Mouse (Mus musculus) MEL (cell line): ENCODE data around the gene Axdnd1. TPM values are rescaled to one million over a fixed set of nuclear protein-coding genes. Genes with fewer than 3 reads are reported as not detected.

Experiments
- DNase-seq: peaks from one replicate; pipeline ENCODE4 v3.0.0; 2011; ENCODE audit warnings: low read depth, low spot score
- H3K27ac ChIP-seq: 2 replicates; pipeline ENCODE4 v1.5.1; 2012; ENCODE audit warnings: low read depth, mild to moderate bottlenecking, control low read depth, low read length, moderate library complexity; ENCODE audit not compliant: control insufficient read depth
- H3K27me3 ChIP-seq, 2 experiments: fragments of 150-350 bp in 1 of 2; sonication (generic) in 1 of 2; 2 replicates each; pipeline ENCODE4 v1.6.1; 2012; ENCODE audit warnings: low read length in 2 of 2, mild to moderate bottlenecking in 2 of 2, improper control_type of control experiment in 1 of 2, moderate library complexity in 1 of 2; ENCODE audit not compliant: insufficient read depth in 2 of 2, control insufficient read depth in 1 of 2
- H3K36me3 ChIP-seq, 2 experiments: 2 replicates each; pipeline ENCODE4 v1.6.1; 2012 to 2014; ENCODE audit warnings: low read length in 2 of 2, improper control_type of control experiment in 1 of 2, inconsistent platforms in 1 of 2, mild to moderate bottlenecking in 1 of 2; ENCODE audit not compliant: insufficient read depth in 2 of 2, control insufficient read depth in 1 of 2
- H3K4me1 ChIP-seq, 2 experiments: fragments of 150-350 bp in 1 of 2; sonication (generic) in 1 of 2; 2 replicates each; pipeline ENCODE4 v1.6.1; 2012; ENCODE audit warnings: low read length in 2 of 2, improper control_type of control experiment in 1 of 2, mild to moderate bottlenecking in 1 of 2; ENCODE audit not compliant: insufficient read depth in 2 of 2, control insufficient read depth in 1 of 2
- H3K4me3 ChIP-seq, 2 experiments: fragments of 150-350 bp in 1 of 2; sonication (generic) in 1 of 2; 2 replicates each; pipeline ENCODE4 v1.5.1; 2012; ENCODE audit warnings: low read depth in 2 of 2, low read length in 2 of 2, mild to moderate bottlenecking in 2 of 2, moderate library complexity in 2 of 2, control low read depth in 1 of 2, improper control_type of control experiment in 1 of 2; ENCODE audit not compliant: control insufficient read depth in 1 of 2, insufficient read depth in 1 of 2
- H3K79me2 ChIP-seq: 2 replicates; pipeline ENCODE4 v1.6.1; 2012; ENCODE audit warnings: mild to moderate bottlenecking, low read length, moderate library complexity; ENCODE audit not compliant: control insufficient read depth, poor library complexity, insufficient read depth
- H3K9ac ChIP-seq: 2 replicates; pipeline ENCODE4 v1.6.1; 2012; ENCODE audit warnings: low read depth, mild to moderate bottlenecking, control low read depth, low read length, moderate library complexity; ENCODE audit not compliant: control insufficient read depth, poor library complexity, severe bottlenecking
- H3K9me3 ChIP-seq: fragments of 150-350 bp; sonication (generic); replicated peaks from 2 replicates; pipeline ENCODE4 v1.6.1; 2012; ENCODE audit warnings: mild to moderate bottlenecking, low read length, improper control_type of control experiment, moderate library complexity; ENCODE audit not compliant: insufficient read depth
- CHD1 ChIP-seq: IDR thresholded peaks from 2 replicates; pipeline ENCODE4 v1.6.1; 2012; ENCODE audit warnings: low read depth, mild to moderate bottlenecking, inconsistent platforms, low read length, improper control_type of control experiment
- CHD2 ChIP-seq: IDR thresholded peaks from 2 replicates; pipeline ENCODE4 v1.6.1; 2011; ENCODE audit warnings: low read length, improper control_type of control experiment
- CTCF ChIP-seq, 3 experiments: IDR thresholded peaks in 2 of 3; conservative IDR thresholded peaks in 1 of 3; 2 replicates each; pipeline ENCODE4 v1.5.1; 2011 to 2012; ENCODE audit warnings: low read length in 3 of 3, low read depth in 2 of 3, mild to moderate bottlenecking in 2 of 3, improper control_type of control experiment in 1 of 3, inconsistent platforms in 1 of 3, mixed read lengths in 1 of 3, moderate library complexity in 1 of 3; ENCODE audit not compliant: control insufficient read depth in 1 of 3, insufficient read depth in 1 of 3, poor library complexity in 1 of 3, severe bottlenecking in 1 of 3
- E2F4 ChIP-seq: IDR thresholded peaks from 2 replicates; pipeline ENCODE4 v1.6.1; 2011; ENCODE audit warnings: low read depth, low read length, improper control_type of control experiment, borderline replicate concordance
- ELF1 ChIP-seq: IDR thresholded peaks from 2 replicates; pipeline ENCODE4 v1.6.1; 2014; ENCODE audit warnings: low read depth, mild to moderate bottlenecking, inconsistent platforms, low read length, improper control_type of control experiment, moderate library complexity
- EP300 ChIP-seq, 2 experiments: IDR thresholded peaks; 2 replicates each; pipeline ENCODE4 v1.6.1; 2011; ENCODE audit warnings: improper control_type of control experiment in 2 of 2, low read length in 2 of 2, low read depth in 1 of 2, mild to moderate bottlenecking in 1 of 2
- GABPA ChIP-seq: IDR thresholded peaks from 2 replicates; pipeline ENCODE4 v1.6.1; 2012; ENCODE audit warnings: low read depth, mild to moderate bottlenecking, inconsistent platforms, low read length, improper control_type of control experiment, moderate library complexity
- GATA1 ChIP-seq: IDR thresholded peaks from 2 replicates; pipeline ENCODE4 v1.6.1; 2011; ENCODE audit warnings: low read depth, low read length, improper control_type of control experiment
- HCFC1 ChIP-seq: IDR thresholded peaks from 2 replicates; pipeline ENCODE4 v1.6.1; 2012; ENCODE audit warnings: low read depth, mild to moderate bottlenecking, inconsistent platforms, low read length, improper control_type of control experiment, moderate library complexity
- KAT2A ChIP-seq: conservative IDR thresholded peaks from 2 replicates; pipeline ENCODE4 v1.6.1; 2012; ENCODE audit warnings: low read depth, low read length, improper control_type of control experiment, inconsistent platforms
- MAFK ChIP-seq: IDR thresholded peaks from 2 replicates; pipeline ENCODE4 v1.6.1; 2011; ENCODE audit warnings: low read depth, mild to moderate bottlenecking, low read length, improper control_type of control experiment, borderline replicate concordance
- MAZ ChIP-seq: IDR thresholded peaks from 2 replicates; pipeline ENCODE4 v1.6.1; 2012; ENCODE audit warnings: low read depth, mild to moderate bottlenecking, inconsistent platforms, low read length, improper control_type of control experiment
- MXI1 ChIP-seq: IDR thresholded peaks from 2 replicates; pipeline ENCODE4 v1.6.1; 2011; ENCODE audit warnings: mild to moderate bottlenecking, low read depth, low read length, improper control_type of control experiment
- MYB ChIP-seq: IDR thresholded peaks from 2 replicates; pipeline ENCODE4 v1.6.1; 2011; ENCODE audit warnings: mild to moderate bottlenecking, low read depth, low read length, improper control_type of control experiment
- MYC ChIP-seq: IDR thresholded peaks from 2 replicates; pipeline ENCODE4 v1.6.1; 2011; ENCODE audit warnings: low read depth, mild to moderate bottlenecking, low read length, improper control_type of control experiment, moderate library complexity
- NELFE ChIP-seq: IDR thresholded peaks from 2 replicates; pipeline ENCODE4 v1.6.1; 2011; ENCODE audit warnings: low read depth, low read length, improper control_type of control experiment
- NRF1 ChIP-seq: IDR thresholded peaks from 2 replicates; pipeline ENCODE4 v1.6.1; 2014; ENCODE audit warnings: low read depth, mild to moderate bottlenecking, inconsistent platforms, low read length, improper control_type of control experiment, moderate library complexity; ENCODE audit not compliant: poor library complexity, insufficient read depth, severe bottlenecking
- POLR2A ChIP-seq, 2 experiments: IDR thresholded peaks; 2 replicates each; pipeline ENCODE4 v1.6.1; 2011 to 2012; ENCODE audit warnings: low read length in 2 of 2, mild to moderate bottlenecking in 2 of 2, control low read depth in 1 of 2, improper control_type of control experiment in 1 of 2, low read depth in 1 of 2, moderate library complexity in 1 of 2; ENCODE audit not compliant: control insufficient read depth in 1 of 2, insufficient read depth in 1 of 2, poor library complexity in 1 of 2
- POLR2AphosphoS2 ChIP-seq: IDR thresholded peaks from 2 replicates; pipeline ENCODE4 v1.6.1; 2011; ENCODE audit warnings: low read length, improper control_type of control experiment
- POLR2AphosphoS5 ChIP-seq: IDR thresholded peaks from 2 replicates; pipeline ENCODE4 v1.6.1; 2012; ENCODE audit warnings: low read depth, borderline replicate concordance, mild to moderate bottlenecking, inconsistent platforms, low read length, moderate library complexity, mixed read lengths
- RCOR1 ChIP-seq: IDR thresholded peaks from 2 replicates; pipeline ENCODE4 v1.6.1; 2012; ENCODE audit warnings: low read depth, mild to moderate bottlenecking, inconsistent platforms, low read length, improper control_type of control experiment
- SMC3 ChIP-seq: IDR thresholded peaks from 2 replicates; pipeline ENCODE4 v1.6.1; 2011; ENCODE audit warnings: low read depth, low read length, improper control_type of control experiment
- TCF12 ChIP-seq: IDR thresholded peaks from 2 replicates; pipeline ENCODE4 v1.6.1; 2014; ENCODE audit warnings: low read depth, mild to moderate bottlenecking, inconsistent platforms, low read length, improper control_type of control experiment, moderate library complexity
- UBTF ChIP-seq: IDR thresholded peaks from 2 replicates; pipeline ENCODE4 v1.6.1; 2012; ENCODE audit warnings: low read depth, mild to moderate bottlenecking, inconsistent platforms, low read length, improper control_type of control experiment, moderate library complexity, borderline replicate concordance; ENCODE audit not compliant: insufficient read depth
- USF2 ChIP-seq, 2 experiments: IDR thresholded peaks; 2 replicates each; pipeline ENCODE4 v1.6.1; 2011 to 2012; ENCODE audit warnings: improper control_type of control experiment in 2 of 2, low read length in 2 of 2, borderline replicate concordance in 1 of 2, inconsistent platforms in 1 of 2, low read depth in 1 of 2, mild to moderate bottlenecking in 1 of 2; ENCODE audit not compliant: insufficient read depth in 1 of 2
- ZC3H11A ChIP-seq: IDR thresholded peaks from 2 replicates; pipeline ENCODE4 v1.6.1; 2012; ENCODE audit warnings: low read depth, mild to moderate bottlenecking, inconsistent platforms, low read length, improper control_type of control experiment
- ZMIZ1 ChIP-seq: IDR thresholded peaks from 2 replicates; pipeline ENCODE4 v1.6.1; 2012; ENCODE audit warnings: low read depth, mild to moderate bottlenecking, inconsistent platforms, low read length, improper control_type of control experiment, moderate library complexity
- ZNF384 ChIP-seq: IDR thresholded peaks from 2 replicates; pipeline ENCODE4 v1.6.1; 2012; ENCODE audit warnings: low read depth, mild to moderate bottlenecking, inconsistent platforms, low read length, improper control_type of control experiment
- polyA plus RNA-seq, 2 experiments: library from polyadenylated mRNA; stranded (reverse) in 1 of 2; unstranded in 1 of 2; fragments of >175 nt in 1 of 2; fragments of >200 nt in 1 of 2; gene quantifications; 2 replicates each; pipeline versions ENCODE4 v1.2.1 to v1.2.4; 2012; ENCODE audit warnings: low replicate concordance in 2 of 2, low read depth in 1 of 2; ENCODE audit not compliant: insufficient read length in 2 of 2, insufficient read depth in 1 of 2, missing spikeins in 1 of 2
- total RNA-seq: library from RNA; depleted of rRNA; stranded (reverse); fragments of 300-350 nt; gene quantifications from 2 replicates; pipeline ENCODE4 v1.2.3, GENCODE M21; 2012

The Axdnd1 gene
- total and polyA plus RNA-seq, 3 experiments: 0.08 to 0.29 TPM; not detected in 1

DNA sequence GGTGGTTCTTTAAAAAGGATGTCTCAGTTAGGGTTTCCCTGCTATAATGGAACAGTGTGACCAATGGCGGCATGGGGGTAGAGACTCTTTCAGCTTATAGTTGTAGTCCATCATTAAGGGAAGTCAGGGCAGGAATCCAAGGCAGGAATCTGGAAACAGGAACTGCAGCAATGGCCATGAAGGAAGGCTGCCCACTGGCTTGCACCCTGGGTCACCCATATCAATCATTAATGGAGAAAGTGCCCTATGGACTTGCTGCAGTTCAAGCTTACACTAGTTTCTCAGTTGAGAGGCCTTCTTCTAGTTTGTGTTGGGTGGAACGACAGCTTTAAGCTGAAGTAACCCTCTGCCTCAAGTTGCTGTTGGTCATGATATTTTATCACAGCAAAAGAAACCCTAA is 68.5 kb downstream of the Axdnd1 start:
- H3K79me2 ChIP-seq: no peaks in the 10 kb centered on the region
- H3K36me3 ChIP-seq: no peaks in the 10 kb centered on the region
- H3K9me3 ChIP-seq: no peaks in the 10 kb centered on the region
- H3K27me3 ChIP-seq: no peaks in the 10 kb centered on the region; a peak in 1 of 4 replicates
- no peak for TF ChIP-seq ZMIZ1
- TF ChIP-seq EP300 (IDR thresholded peaks at IDR 0.05; ENCODE audit: low read depth in 1 of 2, low read length in 2 of 2): no peak
- no peak for TF ChIP-seq UBTF
- no peak for TF ChIP-seq POLR2A (IDR thresholded peaks at IDR 0.05; ENCODE audit: control insufficient read depth in 1 of 2, insufficient read depth in 1 of 2, low read depth in 1 of 2, low read length in 2 of 2, poor library complexity in 1 of 2)
- TF ChIP-seq GATA1: no peak
- TF ChIP-seq NRF1: no peak
- no peak for TF ChIP-seq CHD1
- TF ChIP-seq MAZ: no peak
- TF ChIP-seq MAFK: no peak
- no peak for TF ChIP-seq POLR2AphosphoS5
- no peak for TF ChIP-seq ZNF384
- TF ChIP-seq KAT2A: no peak
- TF ChIP-seq MXI1: no peak
- TF ChIP-seq GABPA: no peak
- no peak for TF ChIP-seq CHD2
- TF ChIP-seq RCOR1: no peak
- TF ChIP-seq USF2 (IDR thresholded peaks at IDR 0.05; ENCODE audit: borderline replicate concordance in 1 of 2, insufficient read depth in 1 of 2, low read depth in 1 of 2, low read length in 2 of 2): no peak
- TF ChIP-seq E2F4: no peak
- no peak for TF ChIP-seq ZC3H11A
- TF ChIP-seq, all 39 proteins: peak for 0
- no peak overlapping the region for H3K9ac ChIP-seq
- no peaks in the 10 kb centered on the region for H3K4me1 ChIP-seq
- DNase-seq: no peak
- no peak overlapping the region for H3K4me3 ChIP-seq
- no peak overlapping the region for H3K27ac ChIP-seq

DNA sequence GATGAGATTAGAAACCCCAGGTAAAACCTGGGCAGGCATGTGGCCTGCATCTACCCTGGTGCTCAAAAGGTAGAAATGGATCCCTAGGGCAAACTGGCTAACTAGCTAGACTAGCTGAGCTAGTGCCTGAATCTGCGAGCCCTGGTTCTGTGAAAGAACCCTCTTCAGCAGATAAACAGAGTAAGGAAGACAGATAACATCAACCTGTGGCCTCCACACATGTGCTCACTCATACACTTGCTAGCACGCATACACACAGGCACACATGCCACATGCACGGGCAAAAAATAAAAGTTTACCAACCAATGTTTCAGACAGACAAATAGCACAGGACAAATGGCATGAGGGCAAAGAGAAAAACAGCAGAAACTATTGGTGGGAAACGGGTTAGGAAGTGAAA is 70.5 kb downstream of the Axdnd1 start:
- Histone ChIP-seq H3K79me2 (no peaks in the 10 kb centered on the region), H3K27ac (no peak overlapping the region), H3K4me1 (no peaks in the 10 kb centered on the region), H3K4me3 (no peak overlapping the region), H3K9me3 (no peaks in the 10 kb centered on the region), H3K27me3 (no peaks in the 10 kb centered on the region; a peak in 1 of 4 replicates), H3K36me3 (no peaks in the 10 kb centered on the region), H3K9ac (no peak overlapping the region)
- TF ChIP-seq POLR2AphosphoS5: no peak
- TF ChIP-seq TCF12: no peak
- no peak for TF ChIP-seq MAFK
- TF ChIP-seq CHD2: no peak
- no peak for TF ChIP-seq ELF1
- TF ChIP-seq RCOR1: no peak
- TF ChIP-seq GATA1: no peak
- no peak for TF ChIP-seq NELFE
- TF ChIP-seq MXI1: no peak
- TF ChIP-seq NRF1: no peak
- TF ChIP-seq CTCF (IDR thresholded peaks at IDR 0.05 in 2 of 3, conservative IDR thresholded peaks at IDR 0.05 in 1 of 3; ENCODE audit: control insufficient read depth in 1 of 3, insufficient read depth in 1 of 3, low read depth in 2 of 3, low read length in 3 of 3, poor library complexity in 1 of 3, severe bottlenecking in 1 of 3): no peak
- TF ChIP-seq SMC3: no peak
- no peak for TF ChIP-seq CHD1
- no peak for TF ChIP-seq GABPA
- no peak for TF ChIP-seq MYC
- TF ChIP-seq MYB: no peak
- TF ChIP-seq E2F4: no peak
- no peak for TF ChIP-seq POLR2AphosphoS2
- TF ChIP-seq HCFC1: no peak
- DNase-seq: no peak
